Mouse (Mus musculus): ENCODE measurements around the gene Srprb. TPM values are rescaled to one million over a fixed set of nuclear protein-coding genes. Genes with fewer than 3 reads are reported as not detected.

Srprb gene
- polyA plus RNA-seq, 1 experiment: 45.9 TPM

DNA sequence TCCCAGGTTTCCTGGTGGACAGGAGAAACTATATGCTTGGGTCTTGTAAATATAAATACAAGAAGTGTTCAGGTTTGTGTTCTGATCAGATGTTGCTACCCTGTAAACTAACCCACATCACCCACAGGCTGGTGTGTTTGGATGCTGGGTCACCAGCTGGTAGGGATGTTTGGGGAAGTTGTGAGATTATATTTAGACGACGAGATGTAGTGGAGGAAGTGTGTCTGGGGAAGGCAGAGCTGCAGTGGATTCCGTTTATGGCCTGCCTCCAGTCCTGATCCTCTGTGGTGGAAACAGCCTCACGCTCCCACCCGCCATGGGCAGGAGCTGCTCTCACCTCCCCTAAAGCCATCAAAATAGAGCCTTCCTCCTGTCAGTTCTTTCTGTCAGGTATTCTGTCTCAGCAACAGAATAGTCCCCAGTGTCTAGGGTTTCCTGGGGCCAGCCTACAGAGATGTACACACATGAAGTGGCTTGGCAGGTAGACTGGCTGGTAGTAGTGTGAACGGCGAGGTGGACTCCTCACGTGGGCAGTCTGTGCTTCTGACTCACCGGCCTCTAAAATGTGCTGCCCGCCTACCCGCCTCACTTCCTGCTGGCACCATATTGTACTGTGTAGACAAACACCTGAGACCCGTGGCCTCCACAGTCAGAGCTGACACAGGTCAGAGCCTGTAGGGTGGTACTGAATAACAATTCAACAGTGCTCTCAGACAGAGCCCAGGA lies 52.7 kb downstream of the Srprb start:
- no peak for DNase-seq (ENCODE audit: low read depth, low spot score)
- WGBS: 61% methylated on average over 12 of the region's 12 CpGs

DNA sequence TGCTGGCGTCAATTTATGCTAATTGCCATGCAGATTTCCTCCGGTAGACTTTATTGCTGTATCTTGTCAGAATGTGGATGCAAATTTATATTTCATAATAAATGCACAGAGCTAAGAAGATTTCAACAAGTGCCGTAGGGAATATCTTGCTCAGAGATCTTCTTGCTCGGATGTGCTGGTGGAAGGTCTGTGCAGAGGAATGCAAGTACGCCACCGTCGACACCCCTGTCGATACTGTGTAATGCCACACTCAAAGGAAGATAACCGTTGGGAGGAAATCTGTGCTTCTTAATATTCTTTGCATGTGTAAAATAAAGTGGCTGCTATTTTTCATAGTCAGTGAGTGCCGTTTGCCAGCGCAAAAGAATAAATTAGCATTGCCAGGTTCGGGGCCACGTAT lies 54.8 kb downstream of the Srprb start:
- no peak for DNase-seq (ENCODE audit: low read depth, low spot score)
- WGBS: 82% methylated on average over 13 of the region's 13 CpGs

GRCm38 (mm10) chr9:103146703-103147102 lies 55.2 kb downstream of the Srprb start:
- 57% methylated on average over 9 of the region's 9 CpGs for WGBS
- DNase-seq (ENCODE audit: low read depth, low spot score): no peak

- DNase-seq (ENCODE audit: low read depth, low spot score): no peak
- WGBS: 87% methylated on average over 10 of the region's 10 CpGs
These were observed 55.7 kb downstream of the Srprb start for GRCm38 (mm10) chr9:103146257-103146656.

GRCm38 (mm10) chr9:103145351-103145750 lies 56.6 kb downstream of the Srprb start:
- no peak for DNase-seq (ENCODE audit: low read depth, low spot score)
- 81% methylated on average over 5 of the region's 5 CpGs for WGBS

DNA sequence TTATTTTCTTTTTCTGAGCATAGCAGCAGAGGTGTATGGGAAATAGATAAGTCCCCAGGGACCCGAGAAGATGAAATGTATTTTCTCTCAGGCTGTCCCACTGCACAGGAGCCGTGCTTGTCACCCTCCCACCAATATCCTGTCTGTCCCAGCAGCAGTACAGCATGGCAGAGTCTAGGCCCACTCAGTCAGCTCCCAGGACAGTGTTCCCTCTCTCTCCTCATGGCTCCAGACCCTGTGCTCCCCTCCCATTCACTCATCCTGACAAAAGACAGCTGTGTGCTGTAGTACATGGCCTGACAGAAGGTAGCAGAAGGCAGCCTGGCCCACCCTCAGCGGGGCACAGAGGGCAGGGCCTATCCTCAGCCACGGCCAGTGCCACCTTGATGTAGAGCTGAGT lies 58.1 kb downstream of the Srprb start:
- WGBS: 65% methylated on average over 4 of the region's 4 CpGs
- DNase-seq (ENCODE audit: low read depth, low spot score): no peak

DNA sequence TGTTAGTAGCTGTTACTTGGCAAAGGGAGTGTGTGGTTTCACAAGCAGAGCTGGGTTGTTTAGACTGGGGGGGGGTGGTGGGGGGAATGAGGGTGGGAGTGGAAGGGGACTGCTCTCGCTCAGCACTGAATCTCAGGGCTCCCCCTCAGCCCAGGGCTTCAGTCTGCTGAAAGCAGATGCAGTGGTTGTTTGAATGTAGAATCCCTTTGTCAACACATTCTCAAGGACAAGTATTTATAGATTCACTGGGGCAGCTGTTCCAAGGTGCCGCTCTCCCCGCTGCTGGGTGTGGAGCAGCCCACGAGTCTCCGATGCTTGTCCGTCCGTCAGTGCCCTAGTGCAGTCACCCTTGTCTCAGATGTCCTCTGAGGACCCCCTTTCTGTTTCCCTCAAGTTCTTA lies 60.7 kb downstream of the Srprb start:
- whole genome bisulfite sequencing: 48% methylated on average over 7 of the region's 7 CpGs
- DNase-seq (ENCODE audit: low read depth, low spot score): no peak

DNA sequence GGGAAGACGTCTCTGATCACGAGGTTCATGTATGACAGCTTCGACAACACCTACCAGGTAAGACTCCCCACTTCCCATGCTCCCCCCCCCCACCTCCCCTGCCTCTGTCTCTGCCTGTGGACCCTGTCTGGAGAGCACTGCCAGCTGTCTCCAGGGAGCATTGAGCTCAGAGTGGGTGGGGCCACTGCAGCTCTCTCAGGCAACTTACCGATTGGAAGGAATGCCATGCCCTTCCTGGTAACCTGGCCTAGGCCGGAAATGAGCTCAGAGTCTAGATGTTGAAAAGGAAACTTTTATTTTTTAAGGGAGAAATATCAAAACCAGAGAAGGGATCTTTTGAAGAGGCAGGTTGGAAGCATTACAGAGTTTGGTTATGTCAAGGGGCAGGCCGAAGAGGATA lies 61.6 kb downstream of the Srprb start:
- DNase-seq (ENCODE audit: low read depth, low spot score): no peak
- WGBS: 77% methylated on average over 6 of the region's 6 CpGs

DNA sequence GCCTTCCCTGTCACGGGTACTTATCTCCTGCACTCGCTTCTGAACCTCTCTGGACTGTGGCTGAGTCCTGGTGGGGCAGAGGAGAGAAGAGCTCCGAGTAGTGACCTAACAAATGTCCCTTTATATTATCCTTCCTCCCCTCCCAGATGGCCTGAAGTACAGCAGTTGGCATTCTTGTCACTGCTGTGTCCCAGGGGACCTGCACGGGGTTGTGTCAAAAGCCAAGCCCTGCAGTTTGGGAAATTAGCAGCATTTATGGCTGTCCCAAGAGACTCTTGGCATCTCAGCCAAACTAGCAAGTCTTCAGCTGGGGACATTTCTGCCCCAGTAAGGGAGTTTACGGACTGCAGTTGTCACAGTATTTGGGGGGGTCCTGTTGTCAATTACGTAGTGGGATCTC lies 62.5 kb downstream of the Srprb start:
- 72% methylated on average over 6 of the region's 6 CpGs for WGBS
- no peak for DNase-seq (ENCODE audit: low read depth, low spot score)

Other genes with a start within 250 kb of the Srprb start
- gene Slco2a1, start 213.4 kb downstream of the Srprb start, polyA plus RNA-seq (2012; rRNA removed): 22.1 and 47.9 TPM in 2 replicates
- gene Rab6b, start 90.3 kb downstream of the Srprb start, polyA plus RNA-seq (2012; rRNA removed): 1.3 and 2.1 TPM in 2 replicates
- 0.16 TPM in 1 of 2 replicates, not detected in the other for gene Gm20425, start 28.2 kb upstream of the Srprb start, polyA plus RNA-seq (2012; rRNA removed)
- 50.9 and 73.5 TPM in 2 replicates for gene Trf, start 28.3 kb upstream of the Srprb start, polyA plus RNA-seq (2012; rRNA removed)
- 0.08 TPM in 1 of 2 replicates, not detected in the other for gene 1300017J02Rik, start 102.9 kb upstream of the Srprb start, polyA plus RNA-seq (2012; rRNA removed)
- gene Topbp1, start 103.1 kb upstream of the Srprb start, polyA plus RNA-seq (2012; rRNA removed): 11.8 and 17.5 TPM in 2 replicates
- gene Cdv3, start 163.7 kb upstream of the Srprb start, polyA plus RNA-seq (2012; rRNA removed): 28.7 and 33.4 TPM in 2 replicates

Measured in large intestine, adult 2 months (tissue).